Mouse (Mus musculus) ES-Bruce4 (cell line): Measurements from ENCODE around the gene Rnf135. TPM values are rescaled to one million over a fixed set of nuclear protein-coding genes. Genes with fewer than 3 reads are reported as not detected.

Experiments used
- H3K27ac ChIP-seq: 2 replicates; pipeline ENCODE4 v1.5.1; 2012; ENCODE audit warnings: low read length, inconsistent platforms; ENCODE audit not compliant: insufficient read depth
- H3K27me3 ChIP-seq: 2 replicates; pipeline ENCODE4 v1.6.1; 2012; ENCODE audit warnings: mild to moderate bottlenecking, low read length, inconsistent platforms; ENCODE audit not compliant: control insufficient read depth, poor library complexity, insufficient read depth, severe bottlenecking
- H3K36me3 ChIP-seq: 2 replicates; pipeline ENCODE4 v1.6.1; 2012; ENCODE audit warnings: inconsistent platforms, mild to moderate bottlenecking, low read length, moderate library complexity; ENCODE audit not compliant: control insufficient read depth, poor library complexity, insufficient read depth, severe bottlenecking
- H3K4me1 ChIP-seq: one replicate; pipeline ENCODE4 v1.8.1; 2011; ENCODE audit warnings: low read length; ENCODE audit not compliant: control insufficient read depth, insufficient read depth
- H3K4me3 ChIP-seq: 2 replicates; pipeline ENCODE4 v1.5.1; 2011; ENCODE audit warnings: low read depth, mild to moderate bottlenecking, low read length
- H3K9ac ChIP-seq: 2 replicates; pipeline ENCODE4 v1.6.1; 2012; ENCODE audit warnings: low read depth, mild to moderate bottlenecking, inconsistent platforms; ENCODE audit not compliant: poor library complexity, severe bottlenecking
- H3K9me3 ChIP-seq: replicated peaks from 2 replicates; pipeline ENCODE4 v1.6.1; 2012; ENCODE audit warnings: mild to moderate bottlenecking, low read length, inconsistent platforms; ENCODE audit not compliant: control insufficient read depth, poor library complexity, insufficient read depth, severe bottlenecking
- CTCF ChIP-seq: IDR thresholded peaks from one replicate; pipeline ENCODE4 v1.8.1; 2011; ENCODE audit warnings: low read depth, low read length
- EP300 ChIP-seq: IDR thresholded peaks from 2 replicates; pipeline ENCODE4 v1.6.1; 2011; ENCODE audit warnings: low read depth, low read length; ENCODE audit not compliant: insufficient read depth
- POLR2A ChIP-seq: IDR thresholded peaks from one replicate; pipeline ENCODE4 v1.8.1; 2011; ENCODE audit warnings: low read length; ENCODE audit not compliant: insufficient read depth
- polyA plus RNA-seq: library from polyadenylated mRNA; stranded (reverse); fragments of >200 nt; gene quantifications from 2 replicates; pipeline ENCODE4 v1.2.4, GENCODE M21; 2011; ENCODE audit warnings: low read depth; ENCODE audit not compliant: missing spikeins, insufficient read depth, insufficient read length

Gene Rnf135
- polyA plus RNA-seq, 1 experiment: 5.3 TPM

DNA sequence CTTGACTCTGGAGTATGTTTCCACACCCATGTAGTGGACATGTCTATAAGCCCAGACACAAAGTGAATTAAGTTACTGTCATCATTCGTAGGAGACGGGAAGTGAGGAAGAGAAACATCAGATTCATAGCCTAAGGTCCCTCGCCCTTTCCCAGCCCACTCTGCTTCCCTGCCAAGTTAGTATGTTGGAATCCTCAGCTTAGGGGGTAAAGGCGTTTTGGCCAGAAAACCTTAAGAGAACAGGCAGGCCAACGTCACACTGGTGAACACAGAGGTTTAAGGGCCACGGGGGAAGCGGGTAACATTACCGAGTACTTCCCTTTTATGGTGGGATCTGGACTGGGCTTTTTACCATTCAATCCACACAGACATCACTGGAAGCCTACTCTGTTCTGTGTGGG, 28.1 kb upstream of the Rnf135 start:
- Histone ChIP-seq H3K9ac (no peak overlapping the region), H3K36me3 (no peaks in the 10 kb centered on the region), H3K4me3 (no peak overlapping the region), H3K4me1 (no peaks in the 10 kb centered on the region), H3K27me3 (peaks cover 5% of the 10 kb centered on the region; the same call in 1 of the 2 replicates), H3K9me3 (no peaks in the 10 kb centered on the region), H3K27ac (no peak overlapping the region)
- no peak for TF ChIP-seq CTCF
- TF ChIP-seq EP300: no peak
- TF ChIP-seq POLR2A: no peak

DNA sequence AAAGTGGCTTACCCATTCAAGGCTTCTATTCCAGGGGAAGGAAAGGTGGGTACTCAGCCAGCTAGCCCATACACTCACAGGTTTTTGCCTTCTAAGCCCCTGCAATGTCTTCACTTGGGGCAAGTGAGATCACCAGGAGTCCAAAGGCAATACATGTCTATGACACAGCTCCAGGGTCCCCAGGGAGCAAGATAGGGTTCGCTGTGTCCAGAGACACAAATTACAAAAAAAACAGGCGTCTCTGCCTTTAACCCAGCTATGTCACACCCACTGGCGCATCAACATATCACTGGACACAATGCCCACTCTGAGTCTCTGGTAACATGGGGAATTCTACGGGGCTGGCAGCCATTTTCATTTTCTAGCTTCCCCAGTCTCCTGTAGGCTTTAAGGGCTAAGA, 27.7 kb upstream of the Rnf135 start:
- H3K27ac ChIP-seq: no peak overlapping the region
- H3K4me1 ChIP-seq: no peaks in the 10 kb centered on the region
- TF ChIP-seq EP300 (no peak), CTCF (no peak), POLR2A (no peak)
- no peaks in the 10 kb centered on the region for H3K36me3 ChIP-seq
- H3K27me3 ChIP-seq: peaks cover 5% of the 10 kb centered on the region; the same call in 1 of the 2 replicates
- H3K4me3 ChIP-seq: no peak overlapping the region
- H3K9ac ChIP-seq: no peak overlapping the region
- H3K9me3 ChIP-seq: no peaks in the 10 kb centered on the region

DNA sequence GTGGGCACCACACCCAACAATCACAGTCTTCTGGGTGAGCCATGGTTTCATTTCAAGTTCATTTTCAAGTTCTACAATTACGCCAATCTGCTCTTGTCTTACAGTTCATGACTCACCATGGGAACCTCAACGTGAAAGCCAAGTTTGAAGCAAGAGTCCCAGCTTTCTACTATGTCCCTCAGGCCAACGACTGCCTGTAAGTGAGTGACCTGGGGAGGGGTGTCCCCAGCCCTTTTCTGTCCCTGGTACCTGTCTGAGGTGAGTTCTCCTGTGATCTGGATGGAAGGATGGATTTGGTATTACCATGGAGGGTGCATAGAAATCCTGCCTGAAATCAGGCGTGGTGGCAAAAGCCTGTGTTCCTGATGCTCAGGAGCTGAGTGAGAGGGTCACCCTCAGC, 26.8 kb upstream of the Rnf135 start:
- no peak overlapping the region for H3K27ac ChIP-seq
- H3K4me3 ChIP-seq: no peak overlapping the region
- no peaks in the 10 kb centered on the region for H3K9me3 ChIP-seq
- no peaks in the 10 kb centered on the region for H3K36me3 ChIP-seq
- no peaks in the 10 kb centered on the region for H3K4me1 ChIP-seq
- H3K27me3 ChIP-seq: peaks cover 5% of the 10 kb centered on the region; the same call in 1 of the 2 replicates
- H3K9ac ChIP-seq: no peak overlapping the region
- TF ChIP-seq CTCF (no peak), POLR2A (no peak), EP300 (no peak)

DNA sequence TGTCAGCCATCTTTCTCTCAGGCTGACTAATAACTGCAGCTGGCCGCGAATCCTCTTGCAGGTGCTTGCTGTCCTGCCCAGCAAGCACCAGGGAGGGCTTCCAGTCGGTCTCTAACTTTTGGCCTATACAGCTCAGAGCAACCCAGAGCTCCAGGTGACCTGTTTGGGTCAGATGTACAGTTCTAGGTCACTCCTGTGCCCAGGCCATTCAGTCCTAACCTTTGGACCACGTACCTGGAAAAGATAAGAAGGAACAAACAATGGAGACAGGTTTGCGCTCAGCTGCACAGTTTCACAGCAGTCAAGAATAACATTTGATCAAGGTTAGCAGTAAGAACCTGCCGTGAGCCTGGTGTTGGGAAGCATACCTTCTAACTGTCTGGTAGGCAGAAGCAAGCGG, 24.6 kb upstream of the Rnf135 start:
- Histone ChIP-seq H3K9ac (no peak overlapping the region), H3K36me3 (no peaks in the 10 kb centered on the region), H3K4me3 (no peak overlapping the region), H3K4me1 (peaks cover 1% of the 10 kb centered on the region), H3K9me3 (no peaks in the 10 kb centered on the region), H3K27me3 (peaks cover 4% of the 10 kb centered on the region; the same call in 1 of the 2 replicates), H3K27ac (no peak overlapping the region)
- TF ChIP-seq EP300 (no peak), CTCF (no peak), POLR2A (no peak)

DNA sequence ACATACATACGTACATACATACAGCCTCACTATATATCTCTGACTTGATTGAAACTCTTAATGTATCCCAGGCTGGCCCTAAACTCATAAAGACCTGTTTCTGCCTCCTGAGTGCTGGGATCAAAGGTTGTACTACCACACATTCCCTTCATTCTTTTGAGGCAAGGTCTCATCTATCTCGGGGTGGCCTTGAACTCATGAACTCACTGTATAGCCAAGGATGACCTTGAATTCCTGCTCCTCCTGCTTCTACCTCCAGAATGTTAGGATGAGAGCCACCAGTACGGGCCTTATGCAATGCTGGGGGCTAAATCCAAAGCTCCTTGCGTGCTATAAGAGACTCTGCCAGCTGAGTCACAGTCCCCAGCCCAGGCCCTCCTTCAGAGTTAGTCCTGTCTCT, 22.6 kb upstream of the Rnf135 start:
- Histone ChIP-seq H3K9me3 (no peaks in the 10 kb centered on the region), H3K27me3 (no peaks in the 10 kb centered on the region), H3K27ac (no peak overlapping the region), H3K4me3 (no peak overlapping the region), H3K36me3 (no peaks in the 10 kb centered on the region), H3K9ac (no peak overlapping the region), H3K4me1 (peaks cover 1% of the 10 kb centered on the region)
- no peak for TF ChIP-seq CTCF

DNA sequence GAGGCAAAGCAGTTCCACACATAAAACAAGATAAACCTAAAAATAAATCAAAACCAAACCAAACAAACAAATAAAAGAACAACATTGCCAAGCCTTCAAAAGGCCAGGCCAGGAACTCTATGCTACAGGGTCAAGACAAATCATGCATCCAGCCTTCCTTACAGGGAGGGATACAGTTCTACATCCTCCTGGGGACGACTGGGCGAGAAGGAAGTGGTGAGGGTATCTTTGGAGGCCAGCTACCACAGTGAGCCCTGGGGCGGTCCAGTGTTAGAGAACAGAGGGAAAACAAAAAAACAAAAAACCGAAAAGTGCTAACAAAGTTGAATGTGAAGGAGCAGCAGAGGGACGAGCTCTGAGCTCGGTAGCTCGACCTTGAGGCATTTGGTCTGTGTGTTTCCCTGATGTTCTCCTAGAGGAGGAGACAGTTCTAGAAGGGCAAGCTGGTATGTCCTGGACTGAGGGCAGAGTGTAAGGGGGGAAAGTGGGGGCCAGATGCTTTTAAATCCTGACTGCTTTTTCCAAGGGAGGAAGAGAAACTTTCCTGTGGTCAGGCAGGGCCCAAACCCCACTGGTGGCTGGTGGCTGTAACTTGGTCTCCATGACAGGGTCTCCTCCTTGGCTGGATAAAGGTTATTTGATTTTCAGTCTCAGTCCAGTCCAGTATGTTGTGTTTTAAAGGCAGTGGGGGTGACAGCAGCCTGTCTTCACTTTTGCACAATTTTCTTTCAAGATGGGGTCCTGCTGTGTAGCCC, 20.1 kb upstream of the Rnf135 start:
- Histone ChIP-seq H3K9me3 (no peaks in the 10 kb centered on the region), H3K27me3 (no peaks in the 10 kb centered on the region), H3K36me3 (no peaks in the 10 kb centered on the region), H3K27ac (no peak overlapping the region), H3K9ac (no peak overlapping the region), H3K4me1 (peaks cover 3% of the 10 kb centered on the region), H3K4me3 (no peak overlapping the region)
- TF ChIP-seq POLR2A (no peak), EP300 (no peak), CTCF (no peak)
